Mouse (Mus musculus): Measurements from ENCODE around the gene Map2. TPM values are rescaled to one million over a fixed set of nuclear protein-coding genes. Genes with fewer than 3 reads are reported as not detected.

The Map2 gene
- 9.1 TPM for polyA plus RNA-seq (2015; fragmentation: Illumina TruSeq; extraction: RNeasy Lipid Tissue Mini Kit (QIAGEN cat#74804); ENCODE audit: insufficient read depth, low read depth, low replicate concordance)

GRCm38 (mm10) chr1:66175041-66175665 lies at the start of gene Map2:
Map2 (plus strand) TSS chr1:66175273.

DNA sequence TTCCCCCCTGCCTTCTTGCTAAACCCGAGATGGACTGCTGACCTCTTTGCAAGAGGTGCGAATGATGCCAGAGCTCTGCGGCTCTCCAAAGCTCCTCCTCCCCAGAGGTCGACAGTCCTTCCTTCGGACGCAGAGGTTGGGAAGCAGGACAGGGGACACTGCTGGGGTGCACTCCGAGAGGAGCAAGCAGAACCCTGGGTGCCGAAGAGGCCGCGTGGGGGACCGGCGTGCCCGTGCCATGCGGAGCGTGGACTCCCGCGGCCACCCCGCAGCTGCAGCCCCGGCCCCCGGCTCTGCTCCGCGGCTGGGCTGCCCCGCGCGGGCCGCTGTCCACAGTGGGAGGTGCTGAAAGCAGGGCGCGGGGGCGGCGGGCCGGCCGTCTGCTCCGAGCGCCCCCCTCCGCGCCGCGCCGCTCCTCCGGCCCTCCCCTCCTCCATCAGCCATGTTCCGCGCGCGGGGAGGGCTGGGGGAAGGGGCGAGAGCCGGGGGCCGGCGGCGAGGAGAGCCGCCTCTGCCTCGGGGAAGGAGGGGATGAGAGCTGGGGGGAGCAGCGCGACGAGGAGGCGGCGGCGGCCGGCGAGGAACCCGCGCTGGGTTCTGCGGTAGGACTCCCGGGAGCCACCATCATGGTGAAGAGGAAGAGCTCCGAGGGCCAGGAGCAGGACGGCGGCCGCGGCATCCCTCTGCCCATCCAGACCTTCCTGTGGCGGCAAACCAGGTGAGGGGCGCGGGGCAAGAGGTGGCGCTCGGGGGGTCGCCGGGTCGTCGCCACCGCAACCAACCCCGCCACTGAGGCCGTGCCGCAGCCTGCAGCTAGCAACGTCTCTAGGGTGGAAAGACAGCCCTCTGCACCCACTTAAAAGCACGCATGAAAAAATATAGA lies 293.0 kb downstream of the Map2 start, which contains the start of gene Unc80:
Gene Unc80, plus strand, starts transcription at position 547 of the 883 bp plus-strand sequence.

Other genes starting within 250 kb of the Map2 start
- gene Crygf, start 248.8 kb upstream of the Map2 start, polyA plus RNA-seq (2015; fragmentation: Illumina TruSeq; extraction: RNeasy Lipid Tissue Mini Kit (QIAGEN cat#74804); ENCODE audit: insufficient read depth, low read depth, low replicate concordance) = not detected